Mouse (Mus musculus) heart, adult 2 months (tissue): ENCODE results near the gene Prss35.

Source experiments
- CTCF ChIP-seq: fragments of 200-600 bp; IDR thresholded peaks from 2 replicates; pipeline ENCODE4 v1.8.1; 2022; ENCODE audit warnings: antibody characterized with exemption, mild to moderate bottlenecking, moderate library complexity
- EP300 ChIP-seq: fragments of 200-500 bp; IDR thresholded peaks from 2 replicates; pipeline ENCODE4 v1.6.1; 2011; ENCODE audit warnings: low read depth, low read length, control low read depth; ENCODE audit not compliant: insufficient read depth
- POLR2A ChIP-seq: fragments of 200-500 bp; IDR thresholded peaks from 2 replicates; pipeline ENCODE4 v1.6.1; 2011; ENCODE audit warnings: mild to moderate bottlenecking, low read depth, low read length, control low read depth; ENCODE audit not compliant: insufficient read depth

- no peak for TF ChIP-seq CTCF
- no peak for TF ChIP-seq EP300
- TF ChIP-seq POLR2A, result no peak
These were observed 19.3 kb downstream of the Prss35 start for GRCm38 (mm10) chr9:86762477-86763376.
